Mouse (Mus musculus) limb, embryonic 14.5 days (tissue): Measurements from ENCODE around the gene Smarcd1. TPM values are rescaled to one million over a fixed set of nuclear protein-coding genes. Genes with fewer than 3 reads are reported as not detected.
A peak's percentile ranks its signal among the peaks of the same experiment; 100 is the strongest.

Experiments
- ATAC-seq: fragments of 200-750 bp; cut with Nextera tagmentation; 2 replicates; pipeline ENCODE4 v1.8.0; 2017; ENCODE audit warnings: low read depth, moderate number of reproducible peaks, moderate TSS enrichment; ENCODE audit not compliant: low FRiP score
- DNase-seq: peaks from one replicate; pipeline ENCODE4 v3.0.0-alpha.2; 2015; ENCODE audit warnings: low spot score
- H3K27ac ChIP-seq: fragments of 300-500 bp; sonication (generic); replicated peaks from 2 replicates; pipeline ENCODE4 v1.5.1; 2014; ENCODE audit warnings: low read depth, mild to moderate bottlenecking, low read length, moderate library complexity, mixed read lengths
- H3K27me3 ChIP-seq: fragments of 300-500 bp; sonication (generic); 2 replicates; pipeline ENCODE4 v1.6.1; 2014; ENCODE audit warnings: low read length, mixed read lengths; ENCODE audit not compliant: control insufficient read depth, insufficient read depth
- H3K36me3 ChIP-seq: fragments of 300-500 bp; sonication (generic); 2 replicates; pipeline ENCODE4 v1.6.1; 2014; ENCODE audit warnings: mild to moderate bottlenecking, low read length, moderate library complexity, mixed read lengths; ENCODE audit not compliant: control insufficient read depth, insufficient read depth
- H3K4me1 ChIP-seq: fragments of 300-500 bp; sonication (generic); 2 replicates; pipeline ENCODE4 v1.6.1; 2014; ENCODE audit warnings: antibody characterized with exemption, low read length, mixed read lengths; ENCODE audit not compliant: control insufficient read depth, insufficient read depth
- H3K4me2 ChIP-seq: fragments of 300-500 bp; sonication (generic); replicated peaks from 2 replicates; pipeline ENCODE4 v1.6.1; 2014; ENCODE audit warnings: low read depth, mild to moderate bottlenecking, low read length, moderate library complexity; ENCODE audit not compliant: severe bottlenecking
- H3K4me3 ChIP-seq: fragments of 300-500 bp; sonication (generic); replicated peaks from 2 replicates; pipeline ENCODE4 v1.5.1; 2014; ENCODE audit warnings: low read length
- H3K9ac ChIP-seq: fragments of 300-500 bp; sonication (generic); 2 replicates; pipeline ENCODE4 v1.6.1; 2014; ENCODE audit warnings: mild to moderate bottlenecking, low read depth, low read length, moderate library complexity; ENCODE audit not compliant: severe bottlenecking
- H3K9me3 ChIP-seq: fragments of 300-500 bp; sonication (generic); 2 replicates; pipeline ENCODE4 v1.6.1; 2016; ENCODE audit warnings: low read length; ENCODE audit not compliant: control insufficient read depth
- POLR2A ChIP-seq: fragments of 200-500 bp; IDR thresholded peaks from 2 replicates; pipeline ENCODE4 v1.8.0; 2012; ENCODE audit warnings: inconsistent platforms, mild to moderate bottlenecking, moderate library complexity, borderline replicate concordance; ENCODE audit not compliant: insufficient read depth, insufficient read length; ENCODE audit errors: extremely low read depth
- WGBS: fragments of 180-500 bp; shearing (Covaris S2); extraction: QIAGEN DNeasy Blood & Tissue Kit; methylation state at CpG from one replicate; pipeline ENCODE4 v1.1.7; 2014; 5-methylcytosine and 5-hydroxymethylcytosine counted together
- polyA plus RNA-seq, 2 experiments: library from polyadenylated mRNA; depleted of rRNA in 1 of 2; stranded (reverse) in 1 of 2; unstranded in 1 of 2; fragments of >200 nt; fragmentation: Nextera tagmentation in 1 of 2; extraction: Ambion mirVana in 1 of 2; gene quantifications; 2 replicates each; pipeline versions ENCODE4 v1.2.1 to v1.2.3; 2012 to 2014

Smarcd1 gene
- polyA plus RNA-seq, 2 experiments = 41.9 to 77.1 TPM

- DNase-seq (peak; percentile 83), ATAC-seq (no peak)
- no peak overlapping the region for H3K27ac ChIP-seq
- no peak for TF ChIP-seq POLR2A
- no peaks in the 10 kb centered on the region for H3K36me3 ChIP-seq
- H3K27me3 ChIP-seq = peaks cover 61% of the 10 kb centered on the region
- no peak overlapping the region for H3K9ac ChIP-seq
- H3K9me3 ChIP-seq = no peaks in the 10 kb centered on the region
- H3K4me2 ChIP-seq = no peak overlapping the region
- no peak overlapping the region for H3K4me3 ChIP-seq
- WGBS = 1% methylated on average over 12 of the region's 12 CpGs
- H3K4me1 ChIP-seq = peaks cover 11% of the 10 kb centered on the region
Measured at GRCm38 (mm10) chr15:99668881-99669280, 33.0 kb upstream of the Smarcd1 start.

DNA sequence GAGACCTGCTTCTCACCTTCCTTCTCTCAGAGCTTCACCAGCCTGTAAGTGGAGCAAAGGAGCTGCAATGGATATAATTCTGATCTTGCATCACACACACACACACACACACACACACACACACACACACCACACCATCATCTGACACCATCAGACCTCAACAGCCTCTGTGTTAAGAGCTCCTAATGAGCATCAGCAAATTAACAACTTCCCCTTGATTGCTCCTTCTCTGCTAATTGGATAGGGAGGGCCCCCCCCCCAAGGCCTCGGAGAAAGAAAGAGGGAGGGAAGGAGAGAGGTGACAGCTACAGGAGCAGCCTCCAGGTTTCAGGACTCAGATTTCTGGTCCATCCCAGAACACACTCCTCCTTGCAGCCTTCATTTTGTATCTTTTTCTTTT is 32.5 kb upstream of the Smarcd1 start:
- Histone ChIP-seq H3K4me1 (peaks cover 9% of the 10 kb centered on the region; the same call in 1 of the 2 replicates), H3K4me3 (no peak overlapping the region), H3K27ac (no peak overlapping the region), H3K9me3 (no peaks in the 10 kb centered on the region), H3K27me3 (peaks cover 61% of the 10 kb centered on the region), H3K36me3 (no peaks in the 10 kb centered on the region), H3K4me2 (no peak overlapping the region), H3K9ac (no peak overlapping the region)
- 13% methylated on average over 1 of the region's 1 CpGs for WGBS
- TF ChIP-seq POLR2A = no peak
- no peak for DNase-seq
- ATAC-seq = no peak

GRCm38 (mm10) chr15:99670154-99670821 is 31.6 kb upstream of the Smarcd1 start, which contains the start of gene Asic1:
Gene Asic1 (plus strand): TSS chr15:99670368.
- WGBS = 0% methylated on average over 2 of the region's 74 CpGs
- Histone ChIP-seq H3K9ac (peak within 1 kb of the TSS; percentile 57), H3K27ac (no peak within 1 kb of the TSS), H3K36me3 (no peaks in the 10 kb centered on the region), H3K9me3 (no peaks in the 10 kb centered on the region), H3K27me3 (peaks cover 54% of the 10 kb centered on the region), H3K4me3 (peak within 1 kb of the TSS; percentile 57), H3K4me1 (0 out of 2 replicates have a peak, but pooled peaks cover under 1% of the 10 kb centered on the region), H3K4me2 (peak within 1 kb of the TSS; percentile 99)
- DNase-seq (peak; percentile 56), ATAC-seq (peak; percentile 65)
- TF ChIP-seq POLR2A = no peak

DNA sequence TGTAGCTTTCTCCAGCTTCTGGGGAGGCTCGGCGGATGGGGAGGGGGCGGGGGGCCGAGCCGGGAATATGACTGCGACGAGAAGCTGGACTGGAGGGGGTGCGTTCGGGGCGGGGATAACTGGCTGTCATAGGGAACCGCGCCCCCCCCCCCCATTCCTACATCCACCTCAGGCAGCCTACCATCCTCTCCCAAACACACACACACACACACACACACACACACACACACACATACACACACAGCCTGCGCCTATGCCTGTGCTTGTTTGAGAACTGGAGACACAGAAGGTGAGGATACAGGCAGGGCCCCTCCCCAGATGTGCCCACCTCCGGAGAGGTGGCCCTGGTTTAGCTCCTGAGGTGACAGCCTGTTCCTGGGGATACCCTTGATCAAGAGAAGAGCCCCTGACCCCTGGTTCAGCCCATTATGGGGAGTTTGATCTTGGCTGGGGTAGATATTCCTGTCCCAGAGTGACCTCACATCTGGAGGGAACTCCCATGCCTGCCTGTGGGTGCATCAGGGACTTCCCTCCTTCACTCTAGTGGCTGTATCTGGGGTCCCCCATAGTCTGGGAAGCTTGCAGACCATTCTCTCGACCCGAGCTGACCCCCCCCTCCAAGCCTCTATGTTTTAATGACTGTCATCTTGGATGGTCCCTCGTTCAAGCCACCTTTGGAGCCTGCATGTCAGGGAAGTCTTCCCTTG is 30.8 kb upstream of the Smarcd1 start:
- Histone ChIP-seq H3K4me3 (peak overlapping the region; percentile 57), H3K27ac (no peak overlapping the region), H3K9ac (peak overlapping the region; percentile 57), H3K9me3 (no peaks in the 10 kb centered on the region), H3K36me3 (no peaks in the 10 kb centered on the region), H3K4me2 (peak overlapping the region; percentile 99), H3K4me1 (no peaks in the 10 kb centered on the region), H3K27me3 (peaks cover 45% of the 10 kb centered on the region)
- no peak for DNase-seq
- TF ChIP-seq POLR2A = no peak
- 0 out of 2 replicates have a peak, but pooled peaks have one; percentile 10 for ATAC-seq
- 8% methylated on average over 11 of the region's 17 CpGs for WGBS

DNA sequence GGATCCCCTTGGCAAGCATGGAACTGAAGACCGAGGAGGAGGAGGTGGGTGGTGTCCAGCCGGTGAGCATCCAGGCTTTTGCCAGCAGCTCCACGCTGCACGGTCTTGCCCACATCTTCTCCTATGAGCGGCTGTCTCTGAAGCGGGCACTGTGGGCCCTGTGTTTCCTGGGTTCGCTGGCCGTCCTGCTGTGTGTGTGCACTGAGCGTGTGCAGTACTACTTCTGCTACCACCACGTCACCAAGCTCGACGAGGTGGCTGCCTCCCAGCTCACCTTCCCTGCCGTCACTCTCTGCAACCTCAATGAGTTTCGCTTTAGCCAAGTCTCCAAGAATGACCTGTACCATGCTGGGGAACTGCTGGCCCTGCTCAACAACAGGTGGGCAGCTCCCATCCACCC is 30.1 kb upstream of the Smarcd1 start:
- Histone ChIP-seq H3K27ac (no peak overlapping the region), H3K4me3 (no peak overlapping the region; the same call in 1 of the 2 replicates), H3K9me3 (no peaks in the 10 kb centered on the region), H3K4me1 (no peaks in the 10 kb centered on the region), H3K36me3 (no peaks in the 10 kb centered on the region), H3K27me3 (peaks cover 39% of the 10 kb centered on the region), H3K9ac (no peak overlapping the region), H3K4me2 (no peak overlapping the region)
- ATAC-seq (no peak), DNase-seq (no peak)
- 73% methylated on average over 13 of the region's 14 CpGs for WGBS
- no peak for TF ChIP-seq POLR2A
